Mouse (Mus musculus): ENCODE data around the gene Padi4. TPM values are rescaled to one million over a fixed set of nuclear protein-coding genes. Genes with fewer than 3 reads are reported as not detected.

Padi4 gene
- polyA plus RNA-seq, 1 experiment from 2014 or later: 2.1 TPM

GRCm38 (mm10) chr4:140770433-140770832, 3.6 kb downstream of the Padi4 start:
- no peak for ATAC-seq (ENCODE audit: insufficient number of reproducible peaks, low FRiP score)
- Histone ChIP-seq H3K9ac (peak overlapping the region; percentile 6; the same call in 1 of the 2 replicates), H3K4me3 (peak overlapping the region; percentile 43), H3K27me3 (replicated peaks) (no peaks in the 10 kb centered on the region; the same call in 1 of the 2 replicates), H3K4me2 (peak overlapping the region; percentile 63), H3K9me3 (replicated peaks) (no peaks in the 10 kb centered on the region), H3K4me1 (replicated peaks) (0 out of 2 replicates have a peak, but pooled peaks cover 9% of the 10 kb centered on the region), H3K36me3 (no peaks in the 10 kb centered on the region), H3K27ac (ENCODE audit: poor library complexity, severe bottlenecking) (peak overlapping the region; percentile 48)
- WGBS: 8% methylated on average over 13 of the region's 13 CpGs

- H3K4me2 ChIP-seq: no peak overlapping the region
- no peaks in the 10 kb centered on the region; the same call in 1 of the 2 replicates for H3K27me3 ChIP-seq (replicated peaks)
- 73% methylated on average over 5 of the region's 5 CpGs for WGBS
- no peak overlapping the region for H3K27ac ChIP-seq (ENCODE audit: poor library complexity, severe bottlenecking)
- no peak overlapping the region for H3K9ac ChIP-seq
- no peak overlapping the region for H3K4me3 ChIP-seq
- no peaks in the 10 kb centered on the region for H3K9me3 ChIP-seq (replicated peaks)
- 0 out of 2 replicates have a peak, but pooled peaks cover 9% of the 10 kb centered on the region for H3K4me1 ChIP-seq (replicated peaks)
- no peak; the same call in 1 of the 2 replicates for ATAC-seq (ENCODE audit: insufficient number of reproducible peaks, low FRiP score)
- no peaks in the 10 kb centered on the region for H3K36me3 ChIP-seq
These were observed 5.1 kb downstream of the Padi4 start for GRCm38 (mm10) chr4:140768973-140769372.

GRCm38 (mm10) chr4:140765936-140766335, 8.1 kb downstream of the Padi4 start:
- no peak overlapping the region for H3K27ac ChIP-seq (ENCODE audit: poor library complexity, severe bottlenecking)
- no peak overlapping the region for H3K9ac ChIP-seq
- WGBS: 71% methylated on average over 3 of the region's 3 CpGs
- no peak for ATAC-seq (ENCODE audit: insufficient number of reproducible peaks, low FRiP score)
- no peak overlapping the region for H3K4me3 ChIP-seq
- H3K36me3 ChIP-seq: no peaks in the 10 kb centered on the region
- H3K4me2 ChIP-seq: no peak overlapping the region
- no peaks in the 10 kb centered on the region; the same call in 1 of the 2 replicates for H3K27me3 ChIP-seq (replicated peaks)
- 0 out of 2 replicates have a peak, but pooled peaks cover 7% of the 10 kb centered on the region for H3K4me1 ChIP-seq (replicated peaks)
- H3K9me3 ChIP-seq (replicated peaks): no peaks in the 10 kb centered on the region

- WGBS: 18% methylated on average over 9 of the region's 9 CpGs
- H3K9ac ChIP-seq: no peak overlapping the region
- no peaks in the 10 kb centered on the region for H3K4me1 ChIP-seq (replicated peaks)
- no peak overlapping the region for H3K4me2 ChIP-seq
- H3K4me3 ChIP-seq: no peak overlapping the region
- no peaks in the 10 kb centered on the region; the same call in 1 of the 2 replicates for H3K27me3 ChIP-seq (replicated peaks)
- no peaks in the 10 kb centered on the region for H3K9me3 ChIP-seq (replicated peaks)
- ATAC-seq (ENCODE audit: insufficient number of reproducible peaks, low FRiP score): no peak; the same call in 1 of the 2 replicates
- H3K36me3 ChIP-seq: no peaks in the 10 kb centered on the region
- no peak overlapping the region for H3K27ac ChIP-seq (ENCODE audit: poor library complexity, severe bottlenecking)
These were observed 10.9 kb downstream of the Padi4 start for GRCm38 (mm10) chr4:140763158-140763557.

GRCm38 (mm10) chr4:140761601-140762000, 12.4 kb downstream of the Padi4 start:
- Histone ChIP-seq H3K27ac (ENCODE audit: poor library complexity, severe bottlenecking) (no peak overlapping the region), H3K4me1 (replicated peaks) (peaks cover 9% of the 10 kb centered on the region), H3K9me3 (replicated peaks) (no peaks in the 10 kb centered on the region), H3K36me3 (no peaks in the 10 kb centered on the region), H3K4me3 (no peak overlapping the region), H3K9ac (no peak overlapping the region), H3K27me3 (replicated peaks) (no peaks in the 10 kb centered on the region), H3K4me2 (no peak overlapping the region)
- 76% methylated on average over 7 of the region's 7 CpGs for WGBS
- ATAC-seq (ENCODE audit: insufficient number of reproducible peaks, low FRiP score): no peak

GRCm38 (mm10) chr4:140755811-140756210, 18.2 kb downstream of the Padi4 start:
- Histone ChIP-seq H3K9ac (no peak overlapping the region), H3K4me2 (no peak overlapping the region), H3K27me3 (replicated peaks) (0 out of 2 replicates have a peak, but pooled peaks cover 4% of the 10 kb centered on the region), H3K36me3 (no peaks in the 10 kb centered on the region), H3K27ac (ENCODE audit: poor library complexity, severe bottlenecking) (no peak overlapping the region), H3K4me1 (replicated peaks) (peaks cover 19% of the 10 kb centered on the region), H3K9me3 (replicated peaks) (no peaks in the 10 kb centered on the region), H3K4me3 (no peak overlapping the region)
- no peak for ATAC-seq (ENCODE audit: insufficient number of reproducible peaks, low FRiP score)
- WGBS: 76% methylated on average over 3 of the region's 3 CpGs

GRCm38 (mm10) chr4:140753366-140753765, 20.7 kb downstream of the Padi4 start:
- Histone ChIP-seq H3K9ac (0 out of 2 replicates have a peak overlapping the region, but pooled peaks have one; percentile 1), H3K4me2 (no peak overlapping the region), H3K27me3 (replicated peaks) (0 out of 2 replicates have a peak, but pooled peaks cover 4% of the 10 kb centered on the region), H3K27ac (ENCODE audit: poor library complexity, severe bottlenecking) (peak overlapping the region; percentile 56), H3K4me3 (no peak overlapping the region), H3K4me1 (replicated peaks) (peaks cover 28% of the 10 kb centered on the region), H3K9me3 (replicated peaks) (no peaks in the 10 kb centered on the region), H3K36me3 (no peaks in the 10 kb centered on the region)
- 38% methylated on average over 7 of the region's 7 CpGs for WGBS
- no peak for ATAC-seq (ENCODE audit: insufficient number of reproducible peaks, low FRiP score)

- Histone ChIP-seq H3K27me3 (replicated peaks) (0 out of 2 replicates have a peak, but pooled peaks cover 4% of the 10 kb centered on the region), H3K4me1 (replicated peaks) (peaks cover 32% of the 10 kb centered on the region), H3K36me3 (no peaks in the 10 kb centered on the region), H3K9me3 (replicated peaks) (no peaks in the 10 kb centered on the region), H3K27ac (ENCODE audit: poor library complexity, severe bottlenecking) (no peak overlapping the region), H3K4me2 (peak overlapping the region; percentile 49), H3K4me3 (peak overlapping the region; percentile 18; the same call in 1 of the 2 replicates), H3K9ac (no peak overlapping the region)
- WGBS: 8% methylated on average over 19 of the region's 19 CpGs
- ATAC-seq (ENCODE audit: insufficient number of reproducible peaks, low FRiP score): no peak
These were observed 23.7 kb downstream of the Padi4 start for GRCm38 (mm10) chr4:140750328-140750727.

GRCm38 (mm10) chr4:140747978-140748377, 26.1 kb downstream of the Padi4 start:
- peaks cover 28% of the 10 kb centered on the region for H3K4me1 ChIP-seq (replicated peaks)
- peak; percentile 78 for ATAC-seq (ENCODE audit: insufficient number of reproducible peaks, low FRiP score)
- H3K36me3 ChIP-seq: no peaks in the 10 kb centered on the region
- H3K4me2 ChIP-seq: peak overlapping the region; percentile 45
- no peaks in the 10 kb centered on the region for H3K9me3 ChIP-seq (replicated peaks)
- peak overlapping the region; percentile 12; the same call in 1 of the 2 replicates for H3K4me3 ChIP-seq
- 7% methylated on average over 12 of the region's 12 CpGs for WGBS
- H3K27ac ChIP-seq (ENCODE audit: poor library complexity, severe bottlenecking): peak overlapping the region; percentile 90
- peak overlapping the region; percentile 68 for H3K9ac ChIP-seq
- peaks cover 4% of the 10 kb centered on the region; the same call in 1 of the 2 replicates for H3K27me3 ChIP-seq (replicated peaks)

- Histone ChIP-seq H3K4me2 (no peak overlapping the region), H3K4me3 (no peak overlapping the region), H3K9me3 (replicated peaks) (no peaks in the 10 kb centered on the region), H3K27ac (ENCODE audit: poor library complexity, severe bottlenecking) (no peak overlapping the region), H3K9ac (no peak overlapping the region), H3K36me3 (no peaks in the 10 kb centered on the region), H3K27me3 (replicated peaks) (peaks cover 6% of the 10 kb centered on the region; the same call in 1 of the 2 replicates), H3K4me1 (replicated peaks) (peaks cover 24% of the 10 kb centered on the region)
- WGBS: 20% methylated on average over 3 of the region's 3 CpGs
- ATAC-seq (ENCODE audit: insufficient number of reproducible peaks, low FRiP score): no peak
These were observed 29.4 kb downstream of the Padi4 start for GRCm38 (mm10) chr4:140744654-140745053.

- H3K4me1 ChIP-seq (replicated peaks): peaks cover 17% of the 10 kb centered on the region
- H3K27ac ChIP-seq (ENCODE audit: poor library complexity, severe bottlenecking): no peak overlapping the region
- H3K9me3 ChIP-seq (replicated peaks): no peaks in the 10 kb centered on the region
- 0 out of 2 replicates have a peak overlapping the region, but pooled peaks have one; percentile 29 for H3K9ac ChIP-seq
- no peaks in the 10 kb centered on the region for H3K36me3 ChIP-seq
- H3K4me2 ChIP-seq: no peak overlapping the region
- ATAC-seq (ENCODE audit: insufficient number of reproducible peaks, low FRiP score): no peak
- 12% methylated on average over 4 of the region's 4 CpGs for WGBS
- no peak overlapping the region for H3K4me3 ChIP-seq
- H3K27me3 ChIP-seq (replicated peaks): peaks cover 6% of the 10 kb centered on the region; the same call in 1 of the 2 replicates
These were observed 30.9 kb downstream of the Padi4 start for GRCm38 (mm10) chr4:140743086-140743485.

All from heart, embryonic 12.5 days (tissue).